Mouse (Mus musculus) c-Kit-positive CD71-negative TER-119-negative erythroid progenitor cells, embryonic 14.5 days (primary cell): ENCODE measurements around the gene Tti1.
A peak's percentile ranks its signal among the peaks of the same experiment; 100 is the strongest.
"Not testable (repeated sequence)": the region's sequence is repeated elsewhere in the genome, so short reads cannot be mapped to it uniquely, and the experiment has no call there.

Experiments used
- DNase-seq: peaks from one replicate; pipeline ENCODE4 v3.0.0-alpha.2; 2013; ENCODE audit warnings: low read depth

Gene Tti1

DNA sequence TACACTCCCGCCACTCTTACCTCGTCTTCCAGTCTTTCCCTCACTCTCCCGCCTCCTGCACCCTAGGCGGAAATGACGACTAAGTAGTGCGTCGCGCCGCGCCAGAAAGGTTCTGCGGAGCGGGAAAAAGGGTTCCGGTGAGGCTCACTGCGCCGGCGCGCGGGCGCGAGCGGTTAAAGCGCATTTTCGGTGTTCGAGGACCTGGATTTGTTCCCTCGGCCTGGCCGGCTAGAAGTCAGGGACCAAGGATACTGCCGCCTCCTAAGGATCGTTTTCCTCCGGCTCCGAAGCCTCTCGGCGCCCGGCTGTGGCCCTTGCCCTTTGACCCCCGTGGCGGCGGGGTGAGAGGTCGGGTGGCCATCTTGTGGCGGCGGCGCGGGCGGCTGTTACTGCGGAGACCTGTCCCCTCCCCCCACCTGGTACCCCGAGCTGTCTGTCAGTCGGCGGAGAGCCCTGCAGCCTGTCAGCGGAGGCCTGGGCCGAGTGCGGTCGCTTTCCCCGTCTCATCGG, at the start of gene Tti1, which contains the start of gene Rprd1b:
Gene Tti1 (minus strand): TSS at position 80 of the 510 bp plus-strand sequence.
Gene Rprd1b (plus strand): TSS at position 144 of the 510 bp plus-strand sequence.
- DNase-seq = peak; percentile 89

DNA sequence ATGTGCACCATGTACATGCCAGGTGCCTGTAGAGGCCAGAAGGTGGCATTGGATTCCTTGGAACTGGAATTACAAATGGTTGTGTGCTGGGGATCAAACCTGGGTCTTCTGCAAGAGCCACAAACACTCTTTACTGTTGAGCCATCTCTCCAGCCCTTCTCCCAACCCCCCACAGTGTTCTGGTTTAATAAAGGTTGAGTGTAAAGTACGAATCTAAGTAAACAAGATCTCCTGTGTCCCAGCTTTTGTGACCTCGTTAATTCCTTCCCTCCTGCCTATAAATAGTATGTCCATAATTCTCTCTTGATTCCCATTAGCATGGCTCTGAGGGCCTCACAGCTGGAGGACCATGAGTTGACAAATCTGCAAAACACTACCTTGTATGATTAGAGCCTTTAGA, 49.7 kb upstream of the Tti1 start:
- no peak for DNase-seq

DNA sequence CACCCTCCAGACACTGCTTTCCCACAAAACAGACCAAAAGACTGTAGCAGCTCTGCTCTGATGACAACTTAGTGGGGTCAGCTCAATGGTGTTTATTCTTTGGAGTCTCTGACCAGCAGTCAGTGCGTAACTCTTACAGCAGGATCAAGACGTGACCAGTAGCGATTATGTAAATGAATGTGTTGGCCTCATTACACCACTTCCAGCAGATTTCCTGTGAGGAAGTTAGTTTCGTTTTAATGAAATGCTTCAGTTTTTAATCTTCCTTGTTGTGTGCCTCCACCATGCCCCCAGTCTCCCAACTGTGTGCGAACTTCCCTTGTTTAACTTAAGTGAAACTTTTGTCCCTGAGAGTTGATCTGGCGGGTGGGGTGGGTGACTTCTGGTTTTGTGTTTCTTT, 48.5 kb upstream of the Tti1 start:
- DNase-seq = no peak

DNA sequence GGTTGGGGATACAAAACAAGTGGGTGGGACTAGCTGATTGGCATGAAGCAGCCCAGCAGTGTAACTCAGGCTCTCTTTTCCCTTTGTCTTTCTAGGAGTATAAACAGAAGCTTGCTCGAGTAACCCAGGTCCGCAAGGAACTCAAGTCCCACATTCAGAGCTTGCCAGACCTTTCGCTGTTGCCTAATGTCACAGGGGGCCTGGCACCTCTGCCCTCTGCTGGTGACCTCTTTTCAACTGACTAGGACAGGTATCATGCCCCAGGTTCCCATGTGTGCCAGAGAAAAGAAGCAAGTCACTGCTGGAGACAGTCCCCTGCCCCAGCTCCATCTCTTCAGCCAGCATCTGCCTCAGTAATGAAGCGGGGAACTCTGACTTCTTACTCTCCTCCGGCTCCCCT, 46.6 kb upstream of the Tti1 start:
- DNase-seq = no peak

DNA sequence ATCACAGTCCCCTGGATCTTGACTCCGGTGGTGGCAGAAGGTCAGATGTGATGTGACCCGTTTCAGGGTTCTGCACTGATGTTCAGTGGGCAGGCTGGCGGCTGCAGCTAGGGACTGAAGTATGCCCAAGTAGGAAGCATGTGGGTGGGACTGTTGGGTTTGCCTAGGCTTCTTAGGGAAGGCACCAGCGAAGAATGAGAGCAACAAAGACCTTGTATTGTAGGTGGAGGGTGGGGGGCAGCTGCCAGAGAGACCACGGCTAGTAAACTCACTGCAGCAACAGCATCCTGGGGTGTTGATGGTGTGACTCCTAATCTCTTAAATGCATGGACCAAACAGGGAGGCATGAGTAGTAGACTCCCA, 43.4 kb upstream of the Tti1 start:
- DNase-seq = no peak

DNA sequence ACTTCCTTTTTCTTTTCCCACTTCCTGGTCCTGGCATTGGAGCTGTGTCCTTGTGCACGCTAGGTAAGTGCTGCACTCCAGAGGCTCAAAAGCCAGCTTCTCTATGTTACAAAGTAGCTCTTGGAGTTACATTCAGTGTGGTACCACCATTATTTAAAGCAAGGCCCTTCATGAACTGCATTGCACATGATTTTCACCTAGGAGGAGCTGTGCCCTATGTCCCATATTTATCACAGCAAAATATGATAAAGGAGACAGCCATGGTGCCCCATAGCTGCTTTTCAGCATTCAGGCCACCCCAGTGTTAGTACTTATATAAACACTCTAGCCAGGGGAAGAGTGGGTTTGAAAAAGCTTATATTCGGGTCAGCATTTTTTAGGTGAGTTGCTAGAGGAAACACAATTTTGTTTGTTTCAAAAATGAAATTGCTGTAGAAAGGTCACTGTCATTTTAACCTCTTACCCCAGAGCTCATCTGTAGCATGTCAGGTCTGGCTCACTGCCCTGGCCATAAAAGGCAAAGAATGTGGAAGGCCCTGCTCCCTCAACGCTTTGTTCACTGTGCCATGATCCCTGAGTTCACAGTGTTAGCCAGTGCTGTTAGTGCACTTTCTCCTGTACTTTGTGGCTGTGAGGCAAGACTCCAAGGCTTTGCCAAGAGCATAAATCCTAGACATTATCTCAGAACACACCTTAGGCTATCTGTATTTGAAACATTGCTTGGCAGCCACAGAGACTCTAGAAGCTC, 42.8 kb upstream of the Tti1 start:
- no peak for DNase-seq

DNA sequence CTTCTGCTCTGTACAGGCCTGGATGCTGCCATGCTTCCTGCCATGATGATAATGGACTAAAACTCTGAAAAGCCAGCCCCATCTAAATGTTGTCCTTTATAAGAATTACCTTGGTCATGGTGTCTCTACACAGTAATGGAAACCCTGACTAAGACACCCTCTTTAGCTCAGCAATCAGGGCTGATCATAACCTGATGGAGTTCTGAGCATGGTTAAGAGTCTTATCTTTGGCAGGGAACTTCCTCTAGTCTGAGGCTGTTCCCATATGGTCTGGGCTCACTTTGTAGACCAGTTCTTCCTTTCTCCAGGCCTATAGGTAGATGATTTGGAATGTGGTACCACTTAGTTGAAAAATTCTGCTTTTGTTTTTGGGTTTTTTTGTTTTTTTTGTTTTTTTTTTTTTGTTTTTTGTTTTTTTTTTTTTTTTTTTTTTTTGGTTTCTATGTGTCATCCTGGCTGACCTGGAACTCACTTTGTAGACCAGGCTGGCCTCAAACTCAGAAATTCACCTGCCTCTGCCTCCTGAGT, 40.3 kb upstream of the Tti1 start:
- DNase-seq = no peak

DNA sequence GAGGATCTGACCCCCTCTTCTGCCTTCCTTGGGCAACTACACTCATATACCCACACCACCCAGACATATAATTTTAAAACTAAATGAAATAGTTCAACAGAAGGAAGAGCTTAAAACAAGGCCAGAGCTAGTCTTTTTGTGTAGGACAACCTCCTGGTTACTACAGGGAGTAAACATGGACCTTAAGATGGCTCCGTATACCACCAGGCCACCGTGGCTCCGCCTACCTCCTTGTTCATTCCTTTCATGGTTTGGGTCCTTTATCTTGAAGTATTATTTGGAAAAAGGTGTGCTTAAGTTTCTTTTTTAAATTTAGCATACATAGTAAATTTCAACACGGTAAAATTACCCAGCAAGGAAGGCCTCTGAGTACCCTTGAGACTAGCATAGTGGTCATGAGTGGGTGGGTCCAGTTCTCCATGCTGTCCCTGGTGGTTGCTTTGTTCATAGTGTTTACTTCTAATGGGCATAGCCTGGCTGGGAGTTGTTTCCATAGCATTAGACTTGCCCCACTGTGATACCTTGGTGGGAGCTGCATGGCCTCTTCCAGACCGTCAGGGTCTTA, 39.1 kb upstream of the Tti1 start:
- DNase-seq = no peak

DNA sequence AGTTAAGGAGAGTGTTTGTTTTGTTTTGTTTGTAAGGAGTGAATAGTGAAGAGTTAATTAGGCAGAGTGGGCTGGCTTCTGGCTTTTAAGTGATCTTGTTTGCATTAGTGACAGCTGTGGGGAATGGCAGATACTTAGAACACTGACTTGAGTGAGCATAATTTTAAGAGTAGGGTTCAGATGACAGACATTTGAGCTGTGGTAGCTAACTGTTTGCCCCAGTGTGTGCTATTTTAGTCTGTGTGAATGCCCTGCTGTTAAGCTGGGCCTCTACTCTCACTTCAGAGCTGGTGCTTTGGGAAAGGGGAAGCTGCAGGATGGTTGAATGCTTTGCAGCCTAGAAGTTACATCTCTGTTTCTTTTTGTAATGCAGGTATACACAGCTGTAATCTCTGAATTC, 38.2 kb upstream of the Tti1 start:
- DNase-seq = no peak

DNA sequence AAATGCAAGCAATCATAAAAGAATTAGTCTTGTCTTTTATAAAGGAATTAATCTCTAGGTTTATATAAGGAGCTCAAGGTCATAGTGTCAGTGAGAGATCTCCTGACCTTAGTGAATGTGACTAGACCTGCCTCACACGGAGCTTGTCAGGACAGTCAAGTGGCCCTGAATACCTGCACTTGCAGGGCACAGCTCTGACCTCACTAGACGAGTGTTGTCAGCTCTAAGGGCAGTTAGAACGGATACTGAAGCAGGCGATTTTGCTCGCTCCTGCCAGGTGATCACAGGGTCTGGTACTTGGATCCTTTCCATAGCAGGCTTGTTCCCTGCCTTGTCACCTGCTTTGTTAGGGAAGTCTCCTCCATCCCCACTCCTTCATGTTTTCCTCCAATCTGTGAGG, 36.8 kb upstream of the Tti1 start:
- no peak for DNase-seq

DNA sequence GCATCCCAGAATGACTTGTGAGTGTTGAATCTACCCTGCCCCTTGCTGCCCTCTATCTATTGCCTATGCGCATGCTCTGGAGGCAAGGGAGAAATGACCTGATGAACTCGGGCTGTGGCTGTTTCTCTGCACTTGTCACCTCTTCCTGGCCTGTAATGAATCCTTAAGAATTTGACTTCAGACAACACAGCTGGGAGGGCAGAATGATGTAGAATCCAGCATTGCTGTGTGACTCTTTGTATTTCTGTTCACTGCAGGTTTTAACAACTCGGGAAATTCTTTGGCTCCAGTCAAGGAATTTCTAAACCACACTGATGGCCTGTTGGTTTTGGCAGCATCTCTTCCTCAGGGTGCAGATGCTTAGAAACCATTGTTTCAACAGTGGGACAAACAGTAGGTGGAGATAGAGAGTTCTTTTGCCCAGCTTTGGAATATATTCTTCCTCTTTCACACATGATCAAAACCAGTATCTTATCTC, 36.4 kb upstream of the Tti1 start:
- DNase-seq = no peak

DNA sequence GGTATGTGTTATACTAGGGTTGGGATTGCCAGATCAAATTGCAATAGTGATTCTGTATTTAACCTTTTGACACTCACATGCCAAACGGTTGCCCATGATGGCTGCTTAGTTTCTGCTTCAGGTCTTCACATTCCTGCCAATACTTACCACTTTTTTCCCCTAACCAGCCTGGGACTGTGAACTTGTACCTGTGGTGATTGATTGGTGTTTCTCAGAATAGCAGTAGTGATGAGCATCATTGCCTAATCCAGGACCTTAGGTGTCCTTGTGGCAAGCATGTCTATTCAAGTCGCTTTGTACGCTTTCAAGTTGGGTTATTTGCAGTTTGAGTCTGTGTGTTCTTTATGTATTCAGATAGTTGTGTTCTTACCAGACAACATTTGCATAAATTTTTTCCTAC, 34.8 kb upstream of the Tti1 start:
- no peak for DNase-seq

DNA sequence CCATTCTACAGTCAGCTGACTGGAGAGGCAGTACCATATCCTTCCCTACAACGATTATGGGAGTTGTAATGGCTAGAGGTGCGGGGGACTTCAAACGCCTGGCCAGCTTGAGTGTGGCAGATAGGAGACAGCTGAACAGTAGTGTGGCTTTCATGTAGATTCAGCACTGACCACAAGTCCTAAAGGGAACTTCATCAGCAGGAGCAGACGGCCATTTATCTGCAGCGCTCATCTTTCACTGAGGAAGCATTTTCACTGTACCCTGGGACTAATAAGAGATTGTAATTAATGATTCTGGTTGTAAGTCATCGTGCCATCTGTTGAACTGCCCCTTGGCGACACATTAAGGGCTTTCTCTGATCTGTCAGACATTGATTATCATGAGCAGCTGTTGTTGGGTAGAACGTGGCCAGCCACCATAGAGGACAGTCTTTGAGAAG, 31.5 kb upstream of the Tti1 start:
- DNase-seq = no peak

DNA sequence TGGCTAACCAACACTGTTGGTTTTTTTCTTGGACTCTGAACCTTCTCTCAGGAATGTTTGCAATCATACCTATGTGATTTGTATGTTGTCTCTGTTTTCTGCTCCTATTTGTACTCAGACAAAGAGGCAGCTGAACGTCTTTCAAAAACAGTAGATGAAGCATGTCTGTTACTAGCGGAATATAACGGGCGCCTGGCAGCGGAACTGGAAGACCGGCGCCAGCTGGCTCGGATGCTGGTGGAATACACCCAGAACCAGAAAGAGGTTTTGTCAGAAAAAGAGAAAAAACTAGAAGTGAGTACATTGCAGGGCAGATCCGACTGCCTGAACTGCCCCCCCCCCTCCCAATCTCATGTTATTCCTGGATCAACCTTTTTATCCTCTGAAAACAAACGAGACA, 30.3 kb upstream of the Tti1 start:
- DNase-seq = no peak

DNA sequence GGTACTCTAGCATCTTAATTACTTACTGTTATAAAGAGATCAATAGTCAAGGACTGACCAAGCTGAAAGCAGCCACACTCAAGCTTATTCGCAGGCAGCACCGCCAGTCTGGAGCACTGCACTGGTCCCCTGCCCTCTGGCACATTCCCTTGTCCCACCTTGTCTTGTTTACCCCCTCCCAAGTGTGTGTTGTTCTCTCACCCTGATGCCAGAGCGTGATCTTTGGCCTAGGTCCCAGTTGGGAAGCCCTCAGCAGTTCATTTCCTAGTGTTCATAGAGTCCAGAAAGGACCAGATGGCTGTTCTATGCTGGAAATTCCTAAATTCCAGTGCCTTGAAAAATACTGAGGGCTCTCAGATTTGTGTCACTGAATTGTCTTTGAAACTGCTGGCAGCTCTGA, 28.8 kb upstream of the Tti1 start:
- no peak for DNase-seq

DNA sequence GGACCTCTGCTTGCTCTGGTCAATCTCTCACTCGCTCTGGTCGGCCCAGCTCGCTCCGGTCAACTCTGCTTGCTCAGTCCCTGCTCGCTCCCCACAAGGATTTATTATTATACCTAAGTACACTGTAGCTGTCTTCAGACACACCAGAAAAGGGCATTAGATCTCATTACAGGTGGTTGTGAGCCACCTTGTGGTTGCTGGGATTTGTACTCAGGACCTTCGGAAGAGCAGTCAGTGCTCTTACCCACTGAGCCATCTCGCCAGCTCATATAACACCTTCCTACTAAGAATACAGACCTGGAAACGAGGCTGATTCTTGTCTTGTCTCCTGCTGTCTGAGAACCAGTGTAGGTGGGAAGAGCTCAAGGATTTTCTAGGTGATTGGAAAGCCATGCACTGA, 27.1 kb upstream of the Tti1 start:
- DNase-seq = not testable (repeated sequence)

DNA sequence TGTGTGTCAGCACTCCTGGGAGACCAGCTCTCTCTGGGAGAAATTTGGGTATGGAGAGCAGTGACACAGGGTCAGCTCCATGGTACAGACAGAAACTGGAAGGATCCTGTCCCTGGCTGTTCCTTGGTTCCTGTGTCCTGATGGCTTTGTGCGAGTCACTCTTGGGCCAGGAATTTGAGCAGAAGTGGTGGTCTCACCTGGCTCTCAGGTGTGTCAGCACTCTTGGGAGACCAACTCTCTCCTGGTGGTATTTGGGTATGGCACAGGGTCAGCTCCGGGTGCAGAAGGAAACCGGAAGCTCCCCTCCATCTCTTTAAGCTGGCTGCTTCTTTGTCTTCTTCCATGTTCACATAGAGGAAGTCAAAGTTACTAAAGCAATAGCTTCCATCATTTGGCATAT, 26.4 kb upstream of the Tti1 start:
- no peak for DNase-seq

DNA sequence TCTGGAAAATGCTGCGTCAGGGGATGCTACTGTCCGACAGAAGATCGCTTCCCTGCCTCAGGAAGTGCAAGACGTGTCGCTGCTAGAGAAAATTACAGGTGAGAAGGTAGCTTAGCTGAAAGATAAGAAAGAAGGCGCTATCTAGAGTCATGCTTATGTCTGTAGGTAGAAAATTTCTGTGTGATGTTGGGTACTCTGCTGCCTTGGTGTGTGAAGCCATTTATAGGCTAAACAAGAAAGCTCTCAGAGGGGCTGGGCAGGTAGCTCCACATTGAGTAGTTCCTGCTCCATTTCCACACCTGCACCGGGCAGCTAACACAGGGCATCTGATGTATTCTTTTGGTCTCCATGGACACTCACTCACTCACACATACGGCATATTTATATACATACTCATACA, 21.9 kb upstream of the Tti1 start:
- DNase-seq = no peak

DNA sequence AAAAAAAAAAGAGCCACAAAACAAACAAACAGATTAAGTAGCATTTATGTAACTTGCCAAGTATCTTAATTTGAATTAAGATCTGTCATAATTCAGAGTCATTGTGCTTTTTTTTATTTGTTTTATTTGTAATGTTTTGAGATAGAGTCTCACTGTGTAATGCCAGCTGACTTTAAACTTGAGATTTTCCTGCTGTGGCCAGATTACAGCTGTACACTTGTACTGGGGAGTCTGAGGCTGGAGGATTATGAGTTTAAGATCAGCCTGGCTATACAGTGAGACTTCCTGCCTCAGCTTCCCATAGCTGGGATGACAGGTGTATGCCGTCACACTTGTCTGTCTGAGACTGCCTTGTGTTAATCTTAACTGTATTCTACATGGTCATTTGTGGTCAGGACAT, 20.5 kb upstream of the Tti1 start:
- no peak for DNase-seq

DNA sequence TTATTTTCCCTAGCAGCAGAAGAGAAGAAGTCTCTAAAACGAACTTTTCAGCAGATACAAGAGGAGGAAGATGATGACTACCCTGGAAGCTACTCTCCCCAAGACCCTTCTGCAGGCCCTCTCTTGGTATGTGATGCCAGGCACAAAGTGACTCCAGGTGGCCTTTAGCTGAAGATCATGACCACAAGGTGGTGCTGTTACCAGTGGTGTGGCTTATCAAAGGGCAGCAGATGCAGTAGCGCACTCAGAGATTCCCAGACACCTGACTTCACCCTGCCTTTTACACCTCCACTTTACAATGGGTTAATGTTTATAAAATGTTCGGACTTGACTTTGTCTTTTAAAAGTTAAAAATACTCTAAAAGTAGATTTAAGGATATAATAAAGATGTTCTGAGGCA, 19.7 kb upstream of the Tti1 start:
- peak; percentile 49 for DNase-seq

DNA sequence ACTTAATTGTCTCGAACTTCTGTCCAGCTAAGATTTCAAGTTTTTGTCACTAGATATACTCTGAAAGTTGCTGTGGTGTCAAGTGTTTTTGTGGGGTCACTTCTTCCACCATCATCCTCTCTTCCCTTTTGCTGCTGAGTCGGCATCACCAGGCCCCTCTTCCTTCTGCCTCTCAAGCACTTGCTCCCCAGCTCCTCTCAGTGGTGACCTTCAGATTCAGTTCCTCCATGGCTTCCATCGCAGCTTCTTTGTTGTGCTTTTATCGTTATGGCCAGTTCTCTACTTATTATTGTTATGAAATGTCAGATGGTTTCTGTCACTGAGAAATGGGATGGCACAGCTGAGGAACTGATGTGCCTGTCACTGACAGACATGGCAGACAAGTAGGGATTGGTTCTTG, 18.0 kb upstream of the Tti1 start:
- DNase-seq = no peak

DNA sequence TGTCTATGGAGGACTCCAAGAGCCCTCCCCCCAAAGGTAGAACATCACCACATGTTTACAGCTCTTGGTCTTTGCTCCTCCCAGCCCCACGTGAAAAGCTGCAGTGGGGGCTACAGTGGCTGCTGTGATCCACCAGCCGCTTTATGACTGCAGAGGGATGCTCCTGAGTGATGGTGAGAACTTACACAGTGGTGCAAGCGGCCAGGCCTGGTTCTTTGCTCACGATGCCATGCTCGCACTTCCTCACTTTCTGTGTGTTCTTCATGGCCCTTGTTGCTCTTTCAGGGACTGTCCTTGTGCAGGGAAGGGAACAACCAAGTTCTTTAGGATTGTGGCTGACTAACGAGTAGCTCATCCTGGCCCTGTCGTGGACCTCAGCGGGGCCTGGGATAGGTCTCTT, 15.3 kb upstream of the Tti1 start:
- no peak for DNase-seq

DNA sequence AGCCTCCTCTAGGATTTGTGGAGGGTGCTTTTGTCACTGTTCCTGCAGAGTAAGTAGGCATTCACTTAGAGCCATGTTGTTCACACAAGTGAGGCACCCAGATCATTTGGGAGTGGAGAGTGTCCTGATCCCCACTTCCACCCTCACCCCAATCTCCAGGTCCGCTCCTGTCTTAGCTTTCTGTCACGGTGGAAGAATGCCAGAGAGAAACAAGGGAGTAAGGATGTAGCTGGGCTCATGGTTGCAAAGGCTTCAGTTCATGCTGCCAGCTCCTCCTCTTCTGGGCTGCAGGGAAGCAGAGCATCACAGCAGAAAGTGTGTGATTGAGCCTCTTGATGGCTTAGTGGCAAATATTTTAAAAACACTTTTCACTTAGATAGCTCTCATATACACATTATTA, 12.2 kb upstream of the Tti1 start:
- DNase-seq = no peak

DNA sequence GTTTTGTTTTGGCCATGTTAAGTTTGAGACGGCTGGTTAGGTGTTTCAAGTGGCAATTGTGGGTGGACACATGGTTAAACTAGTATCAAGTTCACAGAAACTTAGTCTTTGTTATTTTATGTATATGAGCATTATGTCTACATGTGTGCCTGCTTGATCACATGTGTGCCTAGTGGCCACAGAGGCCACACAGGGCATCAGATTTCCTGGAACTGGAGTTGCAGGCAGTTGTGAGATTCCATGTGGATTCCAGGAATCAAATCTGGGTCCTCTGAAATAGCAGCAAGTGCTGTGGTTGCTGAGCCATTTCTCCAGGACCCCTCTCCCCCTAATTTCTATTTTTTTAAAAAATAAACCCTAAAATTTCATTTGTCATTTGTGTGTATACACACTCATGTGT, 11.4 kb upstream of the Tti1 start:
- DNase-seq = no peak
